Mouse (Mus musculus) T-helper 1 cell (primary cell): ENCODE measurements at regions not wholly inside any gene's neighbourhood (a gene's known extent, or its start where the extent isn't known, plus 50 kb on each side); places are given as distances from the start of the nearest gene placed in this dataset.

Source experiments
- in situ Hi-C: fragments of 300-600 bp; cut with MboI, MseI; formaldehyde crosslinking; loops from one replicate; pipeline ENCODE4 v1.15.1; 2025; ENCODE audit warnings: high pct_unique_total_duplicates

GRCm38 (mm10) chr4:8920306-8920705, 681.5 kb upstream of the Car8 start:
- in situ Hi-C loops = loop anchor here (5.0 to 25.0 kb wide), 2 partner anchors 92 to 717 kb away; no protein-coding TSS in a partner anchor

DNA sequence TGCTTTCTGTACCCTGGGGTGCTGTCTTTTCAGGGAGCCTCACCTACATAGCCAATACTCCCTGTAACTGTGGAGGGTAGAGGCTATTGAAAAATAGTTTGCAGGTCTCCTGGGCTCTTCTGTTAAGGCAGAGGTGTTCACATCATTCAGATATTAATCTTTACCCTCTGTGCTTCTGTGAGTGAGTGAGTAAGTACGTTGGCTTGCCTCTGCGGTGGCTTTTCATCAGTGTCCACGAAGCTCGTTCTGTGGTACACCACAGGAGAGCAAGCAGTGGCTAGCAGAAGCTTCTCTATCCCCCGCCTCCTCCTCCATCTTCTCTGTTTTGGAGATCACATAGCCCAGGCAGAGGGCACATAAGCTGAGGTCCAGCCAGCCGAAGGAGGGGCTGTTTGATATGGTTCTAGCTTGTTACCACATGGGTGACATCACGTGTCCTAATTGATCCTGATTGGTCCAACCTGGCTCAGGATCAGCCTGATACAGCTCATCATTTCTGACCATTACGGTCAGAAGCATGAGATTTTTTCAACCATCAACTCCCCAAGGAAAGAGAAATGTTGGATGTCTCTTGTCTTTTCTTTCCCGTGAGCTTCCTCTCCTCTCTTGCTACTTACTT, 680.6 kb upstream of the Car8 start:
- in situ Hi-C loops = loop anchor here (25.0 kb wide), 1 partner anchor 718 kb away; no protein-coding TSS in a partner anchor
